In the genomic region with DNA sequence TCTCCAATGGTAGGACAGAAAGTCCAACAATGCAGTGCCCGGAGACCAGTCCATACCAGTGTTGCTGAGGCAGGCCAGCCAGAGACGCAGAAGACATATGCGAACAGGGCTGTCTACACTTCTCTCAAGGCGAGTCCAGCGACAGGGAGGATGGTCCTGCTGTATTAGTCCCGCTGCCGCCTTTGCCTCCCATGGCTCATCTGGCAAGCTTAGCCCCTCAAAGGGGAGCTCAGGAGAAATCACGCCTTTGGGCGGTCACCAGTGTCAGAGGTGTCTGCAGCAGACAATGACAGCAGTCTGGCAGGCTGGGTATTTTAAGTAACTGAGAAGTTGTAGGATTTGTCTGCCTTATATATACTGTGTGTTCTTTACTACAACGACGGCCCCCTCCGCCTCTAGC, we compare ENCODE assay signal across 8 mouse cellular contexts. TPM values are rescaled to one million over a fixed set of nuclear protein-coding genes. Genes with fewer than 3 reads are reported as not detected.
A peak's percentile ranks its signal among the peaks of the same experiment; 100 is the strongest.
DNase-seq lines count a peak whose midpoint lies in the region; ATAC-seq and TF ChIP-seq lines count a peak whose summit lies in the region.

No protein-coding gene starts in this region.

- WGBS in liver, embryonic 11.5 days = 42% methylated on average over 12 of the region's 12 CpGs
- 25% methylated on average over 12 of the region's 12 CpGs for whole genome bisulfite sequencing in heart, embryonic 15.5 days
- 54% methylated on average over 12 of the region's 12 CpGs for WGBS in liver, postnatal 0 days (ENCODE audit: insufficient replicate concordance)

- no peak for TF ChIP-seq CTCF in cortical plate, adult 2 months (IDR thresholded peaks at IDR 0.05; ENCODE audit: extremely low read depth, insufficient read depth, low read length)
- TF ChIP-seq CTCF in liver, postnatal 0 days (IDR thresholded peaks at IDR 0.05; ENCODE audit: low read depth) = no peak

- peak overlapping the region; percentile 64 for H3K4me3 ChIP-seq in liver, embryonic 11.5 days (ENCODE audit: low read depth, low read length)
- H3K4me3 ChIP-seq in cortical plate, adult 2 months (ENCODE audit: insufficient read depth, low read length) = peak overlapping the region; percentile 97
- peak overlapping the region; percentile 62 for H3K4me3 ChIP-seq in heart, embryonic 15.5 days
- H3K4me3 ChIP-seq in liver, postnatal 0 days (ENCODE audit: low read depth, low read length) = peak overlapping the region; percentile 66

- DNase-seq in liver, embryonic 11.5 days (ENCODE audit: low spot score) = no peak
- no peak for DNase-seq in liver
- DNase-seq in liver, postnatal 0 days = no peak
- no peak for DNase-seq in right cerebral cortex, postnatal 14 days
- no peak for DNase-seq in testis, postnatal 14 days (ENCODE audit: low spot score)
- DNase-seq in B cell, adult 2 months = no peak

- H3K36me3 ChIP-seq in liver, embryonic 11.5 days (ENCODE audit: control insufficient read depth, insufficient read depth, low read length) = no peaks in the 10 kb centered on the region
- no peaks in the 10 kb centered on the region for H3K36me3 ChIP-seq in heart, embryonic 15.5 days
- no peaks in the 10 kb centered on the region for H3K36me3 ChIP-seq in liver, postnatal 0 days (replicated peaks; ENCODE audit: insufficient read depth, low read length)

- no peak for TF ChIP-seq EP300 in liver, postnatal 0 days (IDR thresholded peaks at IDR 0.05; ENCODE audit: low read depth)

- no peaks in the 10 kb centered on the region for H3K27me3 ChIP-seq in liver, embryonic 11.5 days (replicated peaks; ENCODE audit: control insufficient read depth, insufficient read depth, low read length)
- H3K27me3 ChIP-seq in heart, embryonic 15.5 days = no peaks in the 10 kb centered on the region
- H3K27me3 ChIP-seq in liver, postnatal 0 days (ENCODE audit: insufficient read depth, low read length) = no peaks in the 10 kb centered on the region

- no peak for TF ChIP-seq POLR2A in cortical plate, adult 2 months (IDR thresholded peaks at IDR 0.05; ENCODE audit: extremely low read depth, insufficient read depth, low read length)

- no peak for ATAC-seq in liver, embryonic 11.5 days (replicated peaks; ENCODE audit: low FRiP score)
- peak; percentile 20; the same call in 1 of the 2 replicates for ATAC-seq in heart, embryonic 15.5 days (replicated peaks; ENCODE audit: insufficient number of reproducible peaks, insufficient read depth, low FRiP score, low read depth)
- no peak for ATAC-seq in liver, postnatal 0 days

- no peak overlapping the region for H3K27ac ChIP-seq in liver, embryonic 11.5 days (ENCODE audit: low read depth, low read length)
- H3K27ac ChIP-seq in cortical plate, adult 2 months (ENCODE audit: insufficient read depth, low read length) = no peak overlapping the region
- peak overlapping the region; percentile 86 for H3K27ac ChIP-seq in heart, embryonic 15.5 days
- H3K27ac ChIP-seq in liver, postnatal 0 days (ENCODE audit: low read depth) = no peak overlapping the region

- H3K9ac ChIP-seq in liver, embryonic 11.5 days (ENCODE audit: low read depth, low read length) = peak overlapping the region; percentile 66
- H3K9ac ChIP-seq in heart, embryonic 15.5 days = peak overlapping the region; percentile 57
- peak overlapping the region; percentile 62; the same call in 1 of the 2 replicates for H3K9ac ChIP-seq in liver, postnatal 0 days (replicated peaks)

- H3K4me1 ChIP-seq in liver, embryonic 11.5 days (replicated peaks; ENCODE audit: control insufficient read depth, insufficient read depth, low read length) = no peaks in the 10 kb centered on the region; the same call in 1 of the 2 replicates
- H3K4me1 ChIP-seq in cortical plate, adult 2 months (ENCODE audit: control insufficient read depth, insufficient read depth, low read length) = no peaks in the 10 kb centered on the region
- peaks cover 14% of the 10 kb centered on the region for H3K4me1 ChIP-seq in heart, embryonic 15.5 days (replicated peaks)
- H3K4me1 ChIP-seq in liver, postnatal 0 days (ENCODE audit: insufficient read depth) = no peaks in the 10 kb centered on the region; the same call in 1 of the 2 replicates

- peak overlapping the region; percentile 73 for H3K4me2 ChIP-seq in liver, embryonic 11.5 days
- peak overlapping the region; percentile 69 for H3K4me2 ChIP-seq in heart, embryonic 15.5 days
- H3K4me2 ChIP-seq in liver, postnatal 0 days (ENCODE audit: low read depth, low read length) = peak overlapping the region; percentile 78

- no peaks in the 10 kb centered on the region for H3K9me3 ChIP-seq in liver, embryonic 11.5 days (ENCODE audit: control insufficient read depth, low read length)
- no peaks in the 10 kb centered on the region for H3K9me3 ChIP-seq in heart, embryonic 15.5 days (replicated peaks)
- no peaks in the 10 kb centered on the region for H3K9me3 ChIP-seq in liver, postnatal 0 days (ENCODE audit: low read length)

RNA-seq across cellular contexts. Expression of a gene that starts 1.3 kb away (rescaled TPM):
- 5.5 and 6.1 TPM in 2 replicates for polyA plus RNA-seq in liver, embryonic 11.5 days (2014; fragmentation: Nextera tagmentation; extraction: Ambion mirVana)
- polyA plus RNA-seq in cortical plate, adult 2 months (2012; rRNA removed) = 3.0 and 3.2 TPM in 2 replicates
- polyA plus RNA-seq in heart, embryonic 15.5 days (2015; fragmentation: Nextera tagmentation; extraction: Ambion mirVana) = 5.6 and 6.9 TPM in 2 replicates
- polyA plus RNA-seq in liver, postnatal 0 days (2015; fragmentation: Nextera tagmentation; extraction: Ambion mirVana) = 1.4 and 1.6 TPM in 2 replicates
